14 mouse cellular contexts compared by ENCODE assay signal in genomic region chr8:77477684-77478083, GRCm38 (mm10). TPM values are rescaled to one million over a fixed set of nuclear protein-coding genes. Genes with fewer than 3 reads are reported as not detected.
DNase-seq lines count a peak whose midpoint lies in the region; ATAC-seq lines count a peak whose summit lies in the region.
"Had no signal": no experiment of that assay in that cellular context is flagged by ENCODE, and none has a peak within 500 bp of the region (broad histone marks: within the 10 kb centered on the region; RNA-seq: fewer than 3 reads in every experiment).

No protein-coding gene starts in this region.

- H3K27ac ChIP-seq in heart, embryonic 13.5 days (replicated peaks), result peak overlapping the region; percentile 73
- no peak overlapping the region for H3K27ac ChIP-seq in midbrain, embryonic 11.5 days (ENCODE audit: low read depth, low read length)
- H3K27ac ChIP-seq: midbrain, embryonic 10.5 days had no signal

- H3K9me3 ChIP-seq in heart, embryonic 13.5 days, result no peaks in the 10 kb centered on the region
- H3K9me3 ChIP-seq in midbrain, embryonic 11.5 days (ENCODE audit: control insufficient read depth, low read length), result no peaks in the 10 kb centered on the region
- H3K9me3 ChIP-seq: liver, embryonic 13.5 days; midbrain, embryonic 10.5 days had no signal

- no peak overlapping the region for H3K4me3 ChIP-seq in heart, embryonic 13.5 days
- H3K4me3 ChIP-seq in midbrain, embryonic 11.5 days (ENCODE audit: low read depth, low read length), result no peak overlapping the region
- H3K4me3 ChIP-seq: liver, embryonic 13.5 days; midbrain, embryonic 10.5 days had no signal

- no peaks in the 10 kb centered on the region for H3K27me3 ChIP-seq in heart, embryonic 13.5 days (replicated peaks)
- no peaks in the 10 kb centered on the region for H3K27me3 ChIP-seq in midbrain, embryonic 11.5 days (ENCODE audit: control insufficient read depth, insufficient read depth, low read length)
- H3K27me3 ChIP-seq: liver, embryonic 13.5 days; Patski had no signal

- DNase-seq in adrenal gland, adult 2 months, result peak; percentile 73
- DNase-seq in adrenal gland, postnatal 4 days (ENCODE audit: low spot score in 2 of 2), result no peak
- DNase-seq in heart, postnatal 10 days, result no peak
- peak; percentile 61 for DNase-seq in lung, postnatal 10 days
- no peak for DNase-seq in lung, postnatal 25 days (ENCODE audit: low spot score)
- no peak for DNase-seq in midbrain, embryonic 11.5 days (ENCODE audit: low spot score, missing footprints)
- DNase-seq in layer of hippocampus, postnatal 14 days (ENCODE audit: low spot score in 2 of 2), result no peak
- DNase-seq: kidney, postnatal 10 days; layer of hippocampus, adult 9-11 months; liver, embryonic 13.5 days; right cerebral cortex, adult 18-20 months had no signal

- no peaks in the 10 kb centered on the region for H3K36me3 ChIP-seq in heart, embryonic 13.5 days
- H3K36me3 ChIP-seq in midbrain, embryonic 11.5 days (ENCODE audit: control insufficient read depth, insufficient read depth, low read length), result no peaks in the 10 kb centered on the region
- H3K36me3 ChIP-seq: liver, embryonic 13.5 days; midbrain, embryonic 10.5 days had no signal

- no peak overlapping the region for H3K4me2 ChIP-seq in heart, embryonic 13.5 days
- H3K4me2 ChIP-seq in midbrain, embryonic 11.5 days, result no peak overlapping the region

- H3K9ac ChIP-seq in heart, embryonic 13.5 days, result peak overlapping the region; percentile 30; the same call in 1 of the 2 replicates
- no peak overlapping the region for H3K9ac ChIP-seq in midbrain, embryonic 11.5 days (ENCODE audit: low read length)
- H3K9ac ChIP-seq: liver, embryonic 13.5 days had no signal

- intact Hi-C loops in heart, postnatal 10 days (cut with DNase I), result no loop called here

- WGBS in heart, embryonic 13.5 days, result 37% methylated on average over 12 of the region's 12 CpGs
- WGBS in midbrain, embryonic 11.5 days, result 91% methylated on average over 12 of the region's 12 CpGs

- no peak for ATAC-seq in heart, embryonic 13.5 days (ENCODE audit: extremely low read depth, insufficient number of reproducible peaks, low FRiP score, low TSS enrichment)
- ATAC-seq in midbrain, embryonic 11.5 days (ENCODE audit: low FRiP score), result no peak
- ATAC-seq: Patski had no signal

- peaks cover 70% of the 10 kb centered on the region for H3K4me1 ChIP-seq in heart, embryonic 13.5 days
- no peaks in the 10 kb centered on the region for H3K4me1 ChIP-seq in midbrain, embryonic 11.5 days (ENCODE audit: control insufficient read depth, insufficient read depth, low read length)

RNA-seq across cellular contexts. Expression of gene Arhgap10, which starts 40.1 kb away (rescaled TPM):
- 10 to 100 TPM; 16.9 to 29.1 TPM for total RNA-seq in adrenal gland, adult 2 months (2021)
- polyA plus RNA-seq in adrenal gland, adult 2 months (2012; rRNA removed), result 20.5 and 32.5 TPM in 2 replicates
- total RNA-seq in adrenal gland, postnatal 4 days (2021), result 10 to 100 TPM; 43.6 to 48.4 TPM
- polyA plus RNA-seq in heart, embryonic 13.5 days (2015; fragmentation: Nextera tagmentation; extraction: Ambion mirVana), result 20.3 and 20.7 TPM in 2 replicates
- total RNA-seq in heart, postnatal 10 days (2021), result 10 to 100 TPM; 54.5 to 54.6 TPM
- 11.5 and 12.1 TPM in 2 replicates for polyA plus RNA-seq in midbrain, embryonic 11.5 days (2014; fragmentation: Nextera tagmentation; extraction: Ambion mirVana)
- total RNA-seq in layer of hippocampus, postnatal 14 days (2021), result 1 to 10 TPM; 6.9 to 7.6 TPM

Comparison
In these comparisons a context has a peak if more than half of its experiments do, and no peak if none do; other contexts are left out.
1. DNase-seq: peak in adrenal gland, adult 2 months (single experiment) and lung, postnatal 10 days (single experiment); none in adrenal gland, postnatal 4 days (0 of 2), heart, postnatal 10 days (0 of 2), lung, postnatal 25 days (single experiment), midbrain, embryonic 11.5 days (single experiment) and layer of hippocampus, postnatal 14 days (0 of 2).